Mouse (Mus musculus) skeletal muscle tissue, adult 2 months (tissue): ENCODE measurements around the gene Akr1c13.

Experiments
- DNase-seq: peaks from one replicate; pipeline ENCODE4 v3.0.0-alpha.2; 2012; ENCODE audit warnings: low read depth, low spot score

Akr1c13 gene

GRCm38 (mm10) chr13:4244861-4245559, 54.1 kb downstream of the Akr1c13 start:
- DNase-seq = no peak

DNA sequence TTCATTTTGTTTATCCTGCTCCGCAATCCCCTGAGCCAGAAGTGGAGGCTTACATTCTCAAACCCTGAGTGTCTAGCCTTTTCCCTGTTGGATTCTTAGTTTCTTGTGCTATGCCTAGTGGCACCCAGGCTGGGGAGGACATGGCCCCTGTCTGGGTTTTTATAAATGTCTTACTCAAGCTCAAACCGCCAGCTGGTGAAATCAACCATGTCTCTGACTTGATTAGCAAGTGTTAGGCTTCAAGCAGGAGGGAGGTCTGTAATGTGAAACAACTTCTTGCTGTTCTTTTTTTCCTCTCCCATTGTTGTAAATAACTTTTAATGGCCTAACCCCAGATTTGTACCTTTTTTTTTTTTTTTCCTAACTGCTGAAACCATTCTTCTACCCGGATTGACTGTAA, 58.4 kb downstream of the Akr1c13 start:
- no peak for DNase-seq
